Mouse (Mus musculus): ENCODE results near the gene Fkbp7. TPM values are rescaled to one million over a fixed set of nuclear protein-coding genes. Genes with fewer than 3 reads are reported as not detected.

Fkbp7 gene
- total RNA-seq, 2 experiments from 2014 or later: 4.4 to 5.6 TPM

Other genes with a start within 250 kb of the Fkbp7 start
- 10 to 100 TPM; 14.2 to 14.7 TPM for gene Prkra, start 25.1 kb downstream of the Fkbp7 start, total RNA-seq (2021)
- gene Pjvk, start 24.6 kb downstream of the Fkbp7 start, total RNA-seq (2021): under 1 TPM; 0.27 to 0.30 TPM
- gene Plekha3, start 2.2 kb upstream of the Fkbp7 start, total RNA-seq (2021): 10 to 100 TPM; 37.1 to 38.3 TPM

Measured in left cerebral cortex, postnatal 25 days (tissue).